In the genomic region with DNA sequence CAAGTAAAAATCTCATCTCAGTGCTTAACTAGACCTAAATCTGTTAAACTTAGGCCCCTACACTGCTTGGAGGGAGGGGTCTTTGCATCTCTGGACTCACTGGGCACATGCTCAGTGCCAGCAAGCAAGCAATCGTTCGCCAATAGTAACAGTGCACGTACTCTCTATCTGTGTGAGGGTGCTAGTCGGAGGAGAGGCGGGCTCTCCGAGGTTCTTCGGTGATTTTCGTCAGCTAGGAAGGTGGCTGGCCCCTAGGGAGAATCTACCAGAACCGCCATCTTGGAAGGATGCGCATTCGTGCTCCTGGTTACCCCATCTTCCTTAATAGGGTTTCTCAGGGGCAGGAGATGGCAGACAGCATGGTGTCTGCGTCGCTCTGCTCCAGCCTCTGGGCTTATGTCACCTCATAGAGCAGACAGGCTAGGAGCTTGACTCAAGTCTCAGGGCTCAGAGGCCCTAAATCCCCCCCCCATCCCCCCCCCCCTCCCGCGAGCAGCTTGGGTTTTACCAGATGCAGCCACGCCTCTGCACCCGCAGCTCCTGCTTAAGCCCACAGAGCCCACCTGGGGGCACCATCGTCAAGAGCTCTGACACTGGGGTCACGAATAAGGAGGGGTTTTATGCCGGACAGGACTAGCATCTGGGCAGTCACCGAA, we compare ENCODE assay signal across 8 mouse cellular contexts. TPM values are rescaled to one million over a fixed set of nuclear protein-coding genes. Genes with fewer than 3 reads are reported as not detected.
DNase-seq lines count a peak whose midpoint lies in the region; ATAC-seq lines count a peak whose summit lies in the region.

No protein-coding gene starts in this region.

- WGBS in hindbrain, embryonic 13.5 days = 12% methylated on average over 17 of the region's 21 CpGs
- 13% methylated on average over 18 of the region's 21 CpGs for WGBS in lung, embryonic 15.5 days

- peak overlapping the region; percentile 76 for H3K9ac ChIP-seq in hindbrain, embryonic 13.5 days
- H3K9ac ChIP-seq in lung, embryonic 15.5 days = peak overlapping the region; percentile 46

- H3K4me1 ChIP-seq in hindbrain, embryonic 13.5 days (replicated peaks) = no peaks in the 10 kb centered on the region
- no peaks in the 10 kb centered on the region for H3K4me1 ChIP-seq in lung, embryonic 15.5 days

- no peaks in the 10 kb centered on the region for H3K9me3 ChIP-seq in hindbrain, embryonic 13.5 days
- H3K9me3 ChIP-seq in lung, embryonic 15.5 days = no peaks in the 10 kb centered on the region

- H3K27me3 ChIP-seq in hindbrain, embryonic 13.5 days = no peaks in the 10 kb centered on the region
- H3K27me3 ChIP-seq in lung, embryonic 15.5 days = no peaks in the 10 kb centered on the region

- ATAC-seq in hindbrain, embryonic 13.5 days (ENCODE audit: low FRiP score) = peak; percentile 99
- peak; percentile 98 for ATAC-seq in lung, embryonic 15.5 days (ENCODE audit: borderline replicate concordance, extremely low read depth, low FRiP score, low TSS enrichment)

- H3K4me3 ChIP-seq in hindbrain, embryonic 13.5 days = peak overlapping the region; percentile 44
- H3K4me3 ChIP-seq in lung, embryonic 15.5 days = peak overlapping the region; percentile 47

- H3K36me3 ChIP-seq in hindbrain, embryonic 13.5 days = no peaks in the 10 kb centered on the region
- H3K36me3 ChIP-seq in lung, embryonic 15.5 days = no peaks in the 10 kb centered on the region

- peak overlapping the region; percentile 94 for H3K27ac ChIP-seq in hindbrain, embryonic 13.5 days
- peak overlapping the region; percentile 86 for H3K27ac ChIP-seq in lung, embryonic 15.5 days

- DNase-seq in Muller cell, postnatal 12 days (ENCODE audit: inconsistent ontology term) = peak; percentile 55
- peak; percentile 82 to 86 for DNase-seq in cerebellum, postnatal 25 days
- DNase-seq in frontal cortex, postnatal 36 days (ENCODE audit: low spot score in 2 of 2) = peak; percentile 74 to 81
- DNase-seq in layer of hippocampus, postnatal 10 days (ENCODE audit: low spot score in 2 of 2) = peak; percentile 67 to 80
- DNase-seq in ovary, adult 18-20 months (ENCODE audit: low spot score) = peak; percentile 81
- DNase-seq in thymus, adult 18-20 months = peak; percentile 53 to 71

- H3K4me2 ChIP-seq in hindbrain, embryonic 13.5 days = peak overlapping the region; percentile 52
- H3K4me2 ChIP-seq in lung, embryonic 15.5 days = peak overlapping the region; percentile 57

RNA-seq across cellular contexts. Expression of a gene that starts 0.7 kb away (rescaled TPM):
- polyA plus RNA-seq in hindbrain, embryonic 13.5 days (2015; fragmentation: Nextera tagmentation; extraction: Ambion mirVana) = 281 and 285 TPM in 2 replicates
- total RNA-seq in layer of hippocampus, postnatal 10 days (2021) = 100 to 1,000 TPM; 191 to 196 TPM
- polyA plus RNA-seq in lung, embryonic 15.5 days (2015; fragmentation: Nextera tagmentation; extraction: Ambion mirVana) = 97.6 and 102 TPM in 2 replicates

Comparison
In these comparisons a context has a peak if more than half of its experiments do, and no peak if none do; other contexts are left out.
1. Peak in every context shown above with its lines: DNase-seq, ATAC-seq, H3K4me3 ChIP-seq and H3K27ac ChIP-seq.